Mouse (Mus musculus) brain, embryonic 18.5 days (tissue): ENCODE results near the gene Srp9.
"Not testable (repeated sequence)": the region's sequence is repeated elsewhere in the genome, so short reads cannot be mapped to it uniquely, and the experiment has no call there.

Source experiments
- DNase-seq: peaks from one replicate; pipeline ENCODE4 v3.0.0-alpha.2; 2012; ENCODE audit warnings: low read depth, low spot score

Gene Srp9

DNA sequence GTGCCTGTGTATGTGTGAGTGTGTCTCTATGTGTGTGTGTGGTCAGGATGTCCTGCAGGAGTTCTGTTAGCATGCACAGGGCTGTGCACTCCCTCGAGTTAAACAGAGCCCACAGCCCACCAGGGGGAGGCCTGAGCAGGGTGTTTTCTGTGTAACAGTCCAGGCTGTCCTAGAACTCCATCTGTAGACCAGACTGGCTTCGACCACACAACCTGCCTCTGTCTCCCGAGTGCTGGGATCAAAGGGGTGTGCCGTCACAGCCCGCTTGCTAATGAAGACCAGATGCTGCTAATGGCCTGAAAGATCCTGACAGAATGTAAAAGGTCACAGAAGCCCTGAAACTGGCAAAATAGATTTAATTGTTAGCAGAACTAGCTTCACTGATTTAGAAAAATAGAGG is 21.0 kb downstream of the Srp9 start:
- DNase-seq: no peak

DNA sequence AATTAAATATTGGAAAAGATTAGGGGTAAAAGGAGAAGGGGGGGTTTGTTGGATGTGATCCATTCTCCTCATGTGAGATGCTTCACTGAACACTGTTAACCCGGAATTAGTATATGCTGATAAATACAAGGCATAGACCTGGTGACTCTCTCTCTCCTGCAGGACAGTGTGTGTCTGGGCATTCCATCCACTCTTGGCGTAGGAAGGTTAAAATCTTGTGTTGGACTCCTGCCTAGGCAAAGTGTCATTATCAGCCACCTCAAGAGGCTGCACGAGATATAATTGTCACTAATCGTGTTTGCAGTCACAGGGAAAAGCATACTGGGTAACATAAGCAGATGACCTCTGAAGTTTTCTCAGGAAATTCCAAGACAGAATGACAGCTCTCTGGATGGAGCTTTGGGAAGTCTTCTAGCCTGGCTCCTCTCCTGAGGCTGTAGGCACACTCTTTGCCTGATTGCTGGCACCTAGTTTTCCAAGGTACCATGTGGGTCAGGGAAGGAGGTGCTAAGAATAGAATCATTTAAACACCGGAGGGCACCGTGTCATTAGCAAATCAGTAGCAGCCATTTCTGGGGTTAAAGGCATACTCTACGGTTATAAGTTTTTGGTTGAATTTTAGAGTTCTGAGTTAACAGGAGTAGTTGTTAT is 24.5 kb downstream of the Srp9 start:
- no peak for DNase-seq

DNA sequence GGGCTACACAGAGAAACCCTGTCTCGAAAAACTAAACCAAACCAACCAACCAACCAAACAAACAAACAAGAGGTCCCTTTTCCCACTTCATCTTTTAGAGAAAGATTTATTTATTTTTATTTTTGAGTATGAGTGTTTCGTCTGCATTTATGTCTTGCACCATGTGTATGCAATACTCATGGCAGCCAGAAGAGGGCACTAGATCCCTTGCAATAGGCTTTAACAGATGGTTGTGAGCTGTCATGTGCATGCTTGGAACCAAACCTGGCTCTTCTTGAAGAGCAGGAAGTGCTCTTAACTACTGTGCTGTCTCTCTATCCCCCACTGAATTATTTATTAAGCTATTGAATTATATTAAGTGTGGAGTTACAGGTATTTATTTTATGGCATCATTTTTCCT is 25.4 kb downstream of the Srp9 start:
- DNase-seq: no peak

DNA sequence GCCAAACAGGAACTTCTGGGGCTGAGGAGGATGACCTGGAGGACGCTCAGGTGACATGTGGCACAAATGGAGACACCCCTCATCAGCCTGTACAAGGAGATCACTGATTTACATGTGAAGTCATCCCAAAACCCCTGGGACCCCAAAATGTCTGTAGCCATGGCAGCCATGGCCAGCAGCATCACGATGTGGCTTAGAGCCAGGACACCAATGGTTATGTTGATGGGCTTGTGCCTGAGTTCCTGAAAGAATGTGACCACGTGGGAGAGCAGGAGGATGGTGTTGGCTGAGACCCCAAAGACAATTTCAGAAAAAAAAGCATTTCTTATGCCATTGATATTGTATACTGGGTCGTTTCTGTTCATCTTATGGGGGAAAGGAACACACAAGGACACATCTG is 33.2 kb downstream of the Srp9 start:
- DNase-seq: no peak

DNA sequence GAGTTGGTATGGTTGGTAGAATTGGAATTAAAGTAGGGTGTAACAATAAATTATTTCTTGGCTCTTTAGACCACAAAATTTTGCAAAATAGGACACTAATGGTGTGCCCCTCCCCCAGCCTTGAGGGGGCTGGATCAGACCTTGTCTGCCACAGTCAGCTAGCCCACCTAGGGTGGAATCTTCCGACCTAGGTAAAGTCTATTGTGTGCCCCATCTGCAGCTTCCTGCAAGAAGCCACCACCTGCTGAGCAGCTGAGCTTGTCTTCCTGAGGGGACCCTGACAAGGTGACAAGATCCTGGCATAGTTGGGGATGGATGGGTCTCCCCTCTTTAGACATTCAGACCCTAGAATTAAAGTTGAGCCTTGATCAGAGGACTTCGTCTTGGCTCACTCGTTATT is 35.0 kb downstream of the Srp9 start:
- no peak for DNase-seq

DNA sequence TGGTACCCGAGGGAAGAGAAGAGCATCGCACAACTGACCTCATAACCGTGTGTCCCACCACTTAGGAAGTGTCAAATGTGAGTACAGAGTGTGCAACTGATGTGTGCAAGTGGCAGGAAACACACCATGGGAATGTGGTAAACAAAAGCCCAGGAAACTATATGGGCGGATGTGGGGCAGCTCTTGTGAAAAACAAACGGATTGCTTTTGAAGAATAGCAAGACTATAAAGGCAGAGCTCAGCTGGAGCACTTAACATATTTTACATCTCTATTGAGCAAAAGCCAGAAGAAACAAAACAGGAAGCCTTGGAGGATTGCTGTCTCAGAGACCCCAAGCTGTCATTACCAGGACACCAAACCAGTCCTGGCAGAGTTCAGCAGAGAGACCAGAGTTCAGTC is 38.4 kb downstream of the Srp9 start:
- no peak for DNase-seq

DNA sequence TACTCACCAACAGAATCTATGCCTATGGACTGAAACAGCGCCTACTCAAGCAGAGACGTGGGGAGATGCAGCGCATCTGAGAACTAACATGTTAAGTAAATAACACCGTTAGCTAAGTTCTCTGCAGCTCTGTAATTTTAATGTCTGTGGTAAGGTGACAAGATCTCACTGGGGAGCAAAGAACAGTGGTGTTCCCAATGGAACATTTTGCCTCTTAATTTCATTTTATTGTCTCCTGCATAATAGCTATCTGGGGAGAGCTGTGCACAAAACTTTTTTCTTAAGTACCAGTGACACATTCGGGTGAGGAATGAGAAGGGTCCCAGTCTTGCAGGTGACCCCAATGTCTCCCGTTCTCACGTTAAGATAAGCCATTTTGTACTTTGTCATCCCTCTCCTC is 39.8 kb downstream of the Srp9 start, which contains the start of gene Vmn1r1:
Vmn1r1 (minus strand) TSS at position 101 of the 400 bp plus-strand sequence.
- no peak for DNase-seq

DNA sequence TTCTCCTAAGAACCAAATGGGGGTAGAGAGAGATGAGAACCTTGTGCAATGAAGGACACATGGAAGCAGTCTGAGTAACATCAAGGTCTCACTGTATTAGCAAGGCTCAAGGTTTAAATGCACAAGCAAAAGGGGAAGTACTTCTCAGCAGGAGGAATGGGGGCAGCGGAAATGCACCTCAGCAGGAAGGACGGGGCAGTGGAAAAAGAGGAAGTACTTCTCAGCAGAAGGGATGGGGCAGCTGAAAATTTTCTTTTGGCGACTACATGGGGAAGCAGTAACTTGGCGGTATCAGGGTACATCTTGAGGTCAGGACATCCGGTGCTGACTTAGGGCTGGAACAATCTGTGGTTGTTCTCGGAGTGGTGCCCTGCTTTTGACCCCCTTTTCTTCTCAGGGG is 45.7 kb downstream of the Srp9 start:
- not testable (repeated sequence) for DNase-seq

DNA sequence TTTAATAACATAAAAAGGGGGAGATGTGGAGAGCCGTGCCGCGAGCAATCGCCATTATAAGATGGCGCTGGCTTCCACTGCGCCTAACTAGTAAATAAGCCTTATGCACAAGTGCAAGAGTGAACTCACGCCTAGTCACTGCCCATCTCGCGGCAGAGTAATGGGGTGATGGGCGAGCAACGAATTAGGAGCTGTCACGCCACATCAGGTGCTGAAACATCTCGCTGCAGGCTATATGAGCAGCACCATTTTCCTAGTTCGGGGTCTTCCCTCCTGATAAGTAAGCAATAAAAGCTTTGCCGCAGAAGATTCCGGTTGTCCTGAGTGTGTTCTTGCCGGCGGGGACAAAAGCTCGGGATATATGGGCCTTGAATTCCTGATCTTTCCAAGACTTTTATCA is 52.4 kb downstream of the Srp9 start:
- not testable (repeated sequence) for DNase-seq

DNA sequence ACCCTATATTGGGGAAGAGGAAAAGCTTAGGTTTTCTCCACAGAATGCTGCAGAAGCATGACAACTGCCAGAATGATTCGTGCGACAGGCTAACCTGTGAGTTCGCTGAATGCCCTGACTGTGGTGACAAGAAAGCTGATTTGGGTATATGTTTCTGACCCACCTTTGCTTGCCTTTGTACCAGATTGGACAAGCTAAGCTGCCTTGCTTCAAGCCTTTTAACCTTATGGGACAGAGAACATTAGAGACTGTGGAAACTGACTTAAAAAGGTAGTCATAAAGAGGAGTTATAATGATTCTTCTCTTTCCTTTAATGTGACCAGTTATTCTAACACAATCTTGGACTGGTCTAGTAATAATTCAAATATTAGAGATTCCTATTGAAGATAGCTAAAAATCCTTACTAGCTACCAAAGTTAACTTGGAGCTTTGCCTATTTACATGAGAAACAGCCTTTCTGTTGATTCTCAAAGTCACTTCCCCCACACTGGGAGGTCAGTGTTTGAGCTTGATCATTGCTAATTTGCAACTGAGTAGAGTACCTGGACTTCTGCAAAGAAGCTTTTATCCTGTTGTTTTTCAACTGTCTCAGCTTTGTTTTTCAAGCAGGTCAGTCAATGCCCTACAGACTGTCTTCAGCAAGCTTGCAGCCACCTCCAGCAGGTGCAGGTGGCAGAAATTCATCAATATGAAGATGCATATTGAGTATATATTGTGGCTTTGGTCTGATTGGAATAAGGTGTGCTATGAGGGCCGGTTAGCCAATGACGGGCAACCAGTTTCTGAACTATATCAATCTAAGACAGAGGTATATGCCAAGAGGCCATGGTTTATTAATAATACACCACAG is 57.1 kb downstream of the Srp9 start:
- no peak for DNase-seq
